Mouse (Mus musculus) intestine, embryonic 14.5 days (tissue): Measurements from ENCODE around the gene Lrrc8c. TPM values are rescaled to one million over a fixed set of nuclear protein-coding genes. Genes with fewer than 3 reads are reported as not detected.
A peak's percentile ranks its signal among the peaks of the same experiment; 100 is the strongest.

ENCODE experiments used
- ATAC-seq: fragments of 200-750 bp; cut with Nextera tagmentation; replicated peaks from 2 replicates; pipeline ENCODE4 v1.8.0; 2017; ENCODE audit warnings: low read depth, moderate number of reproducible peaks, moderate TSS enrichment, moderate library complexity; ENCODE audit not compliant: low FRiP score, low TSS enrichment
- DNase-seq: peaks from one replicate; pipeline ENCODE4 v3.0.0-alpha.2; 2018; ENCODE audit warnings: low spot score
- H3K27ac ChIP-seq: fragments of 300-500 bp; sonication (generic); 2 replicates; pipeline ENCODE4 v1.5.1; 2014; ENCODE audit warnings: low read depth, mild to moderate bottlenecking, control low read depth
- H3K27me3 ChIP-seq: fragments of 300-500 bp; sonication (generic); replicated peaks from 2 replicates; pipeline ENCODE4 v1.6.1; 2014; ENCODE audit warnings: low read length, control low read depth; ENCODE audit not compliant: control insufficient read depth, insufficient read depth
- H3K36me3 ChIP-seq: fragments of 300-500 bp; sonication (generic); 2 replicates; pipeline ENCODE4 v1.6.1; 2014; ENCODE audit warnings: low read length, control low read depth; ENCODE audit not compliant: control insufficient read depth, insufficient read depth
- H3K4me1 ChIP-seq: fragments of 300-500 bp; sonication (generic); replicated peaks from 2 replicates; pipeline ENCODE4 v1.6.1; 2014; ENCODE audit warnings: low read length, control low read depth, mixed read lengths; ENCODE audit not compliant: control insufficient read depth, insufficient read depth
- H3K4me2 ChIP-seq: fragments of 300-500 bp; sonication (generic); 2 replicates; pipeline ENCODE4 v1.6.1; 2014; ENCODE audit warnings: low read length
- H3K4me3 ChIP-seq: fragments of 300-500 bp; sonication (generic); 2 replicates; pipeline ENCODE4 v1.5.1; 2014; ENCODE audit warnings: low read depth, low read length, control low read depth, mixed read lengths
- H3K9ac ChIP-seq: fragments of 300-500 bp; sonication (generic); 2 replicates; pipeline ENCODE4 v1.6.1; 2014; ENCODE audit warnings: mild to moderate bottlenecking, low read length
- H3K9me3 ChIP-seq: fragments of 300-500 bp; sonication (generic); 2 replicates; pipeline ENCODE4 v1.6.1; 2016; ENCODE audit warnings: low read length, control low read depth; ENCODE audit not compliant: control insufficient read depth
- WGBS: fragments of 180-500 bp; shearing (Covaris S2); extraction: QIAGEN DNeasy Blood & Tissue Kit; methylation state at CpG from one replicate; pipeline ENCODE4 v1.1.7; 2014; 5-methylcytosine and 5-hydroxymethylcytosine counted together
- polyA plus RNA-seq: library from polyadenylated mRNA; unstranded; fragments of >200 nt; fragmentation: Nextera tagmentation; extraction: Ambion mirVana; gene quantifications from 2 replicates; pipeline ENCODE4 v1.2.1, GENCODE M21; 2014

The Lrrc8c gene
- polyA plus RNA-seq, 1 experiment from 2014 or later = 19.1 TPM

- no peaks in the 10 kb centered on the region for H3K36me3 ChIP-seq
- ATAC-seq (no peak), DNase-seq (no peak)
- no peak overlapping the region for H3K4me2 ChIP-seq
- H3K27ac ChIP-seq = peak overlapping the region; percentile 51; the same call in 1 of the 2 replicates
- 75% methylated on average over 6 of the region's 6 CpGs for WGBS
- H3K4me1 ChIP-seq = peaks cover 22% of the 10 kb centered on the region
- no peak overlapping the region for H3K4me3 ChIP-seq
- no peak overlapping the region for H3K9ac ChIP-seq
- H3K27me3 ChIP-seq = no peaks in the 10 kb centered on the region
- no peaks in the 10 kb centered on the region for H3K9me3 ChIP-seq
Observed at GRCm38 (mm10) chr5:105587471-105587870, 68.3 kb downstream of the Lrrc8c start.

- no peak overlapping the region for H3K4me2 ChIP-seq
- H3K4me3 ChIP-seq = no peak overlapping the region
- WGBS = 38% methylated on average over 4 of the region's 4 CpGs
- no peaks in the 10 kb centered on the region for H3K9me3 ChIP-seq
- DNase-seq (no peak), ATAC-seq (peak; percentile 89)
- no peaks in the 10 kb centered on the region for H3K27me3 ChIP-seq
- peak overlapping the region; percentile 40; the same call in 1 of the 2 replicates for H3K27ac ChIP-seq
- peaks cover 22% of the 10 kb centered on the region for H3K4me1 ChIP-seq
- no peaks in the 10 kb centered on the region for H3K36me3 ChIP-seq
- H3K9ac ChIP-seq = no peak overlapping the region
Observed at GRCm38 (mm10) chr5:105588683-105589082, 69.5 kb downstream of the Lrrc8c start.

- no peak overlapping the region for H3K9ac ChIP-seq
- DNase-seq = no peak
Observed at GRCm38 (mm10) chr5:105589119-105589518, 69.9 kb downstream of the Lrrc8c start.

GRCm38 (mm10) chr5:105592396-105592795 is 73.2 kb downstream of the Lrrc8c start:
- DNase-seq = no peak
- Histone ChIP-seq H3K36me3 (no peaks in the 10 kb centered on the region), H3K27me3 (no peaks in the 10 kb centered on the region), H3K9me3 (no peaks in the 10 kb centered on the region), H3K4me3 (no peak overlapping the region), H3K27ac (no peak overlapping the region), H3K4me1 (no peaks in the 10 kb centered on the region; the same call in 1 of the 2 replicates), H3K9ac (no peak overlapping the region), H3K4me2 (no peak overlapping the region)
- ATAC-seq = no peak
- 88% methylated on average over 4 of the region's 4 CpGs for WGBS

More at GRCm38 (mm10) chr5:105589119-105589518, 69.9 kb downstream of the Lrrc8c start:
- peaks cover 22% of the 10 kb centered on the region for H3K4me1 ChIP-seq
- no peaks in the 10 kb centered on the region for H3K36me3 ChIP-seq
- ATAC-seq = no peak
- no peak overlapping the region for H3K4me3 ChIP-seq
- WGBS = 52% methylated on average over 3 of the region's 3 CpGs
- H3K9me3 ChIP-seq = no peaks in the 10 kb centered on the region
- no peaks in the 10 kb centered on the region for H3K27me3 ChIP-seq
- H3K27ac ChIP-seq = no peak overlapping the region; the same call in 1 of the 2 replicates
- H3K4me2 ChIP-seq = no peak overlapping the region

GRCm38 (mm10) chr5:105593630-105594029 is 74.4 kb downstream of the Lrrc8c start:
- peak overlapping the region; percentile 44; the same call in 1 of the 2 replicates for H3K27ac ChIP-seq
- H3K4me3 ChIP-seq = no peak overlapping the region
- H3K9me3 ChIP-seq = no peaks in the 10 kb centered on the region
- H3K4me1 ChIP-seq = no peaks in the 10 kb centered on the region; the same call in 1 of the 2 replicates
- H3K9ac ChIP-seq = no peak overlapping the region
- ATAC-seq = peak; percentile 67
- no peaks in the 10 kb centered on the region for H3K36me3 ChIP-seq
- no peak for DNase-seq
- no peaks in the 10 kb centered on the region for H3K27me3 ChIP-seq
- no peak overlapping the region for H3K4me2 ChIP-seq
- WGBS = 42% methylated on average over 9 of the region's 9 CpGs

GRCm38 (mm10) chr5:105598866-105599265 is 79.7 kb downstream of the Lrrc8c start:
- Histone ChIP-seq H3K4me3 (no peak overlapping the region), H3K27me3 (no peaks in the 10 kb centered on the region), H3K36me3 (no peaks in the 10 kb centered on the region), H3K4me2 (no peak overlapping the region), H3K4me1 (no peaks in the 10 kb centered on the region; the same call in 1 of the 2 replicates), H3K9me3 (no peaks in the 10 kb centered on the region), H3K27ac (no peak overlapping the region), H3K9ac (no peak overlapping the region)
- no peak for ATAC-seq
- no peak for DNase-seq
- WGBS = 68% methylated on average over 9 of the region's 9 CpGs

GRCm38 (mm10) chr5:105599315-105599714 is 80.1 kb downstream of the Lrrc8c start:
- no peaks in the 10 kb centered on the region for H3K36me3 ChIP-seq
- ATAC-seq = no peak
- H3K27ac ChIP-seq = no peak overlapping the region
- H3K27me3 ChIP-seq = no peaks in the 10 kb centered on the region
- 62% methylated on average over 4 of the region's 4 CpGs for WGBS
- H3K4me3 ChIP-seq = no peak overlapping the region
- no peak overlapping the region for H3K9ac ChIP-seq
- no peak for DNase-seq
- no peaks in the 10 kb centered on the region; the same call in 1 of the 2 replicates for H3K4me1 ChIP-seq
- no peaks in the 10 kb centered on the region for H3K9me3 ChIP-seq
- no peak overlapping the region for H3K4me2 ChIP-seq

- ATAC-seq = no peak
- WGBS = 79% methylated on average over 4 of the region's 5 CpGs
Observed at GRCm38 (mm10) chr5:105600998-105601397, 81.8 kb downstream of the Lrrc8c start.

GRCm38 (mm10) chr5:105602585-105602984 is 83.4 kb downstream of the Lrrc8c start:
- H3K4me2 ChIP-seq = no peak overlapping the region
- no peak for ATAC-seq
- H3K27me3 ChIP-seq = no peaks in the 10 kb centered on the region
- no peak overlapping the region for H3K4me3 ChIP-seq
- DNase-seq = no peak
- H3K9me3 ChIP-seq = no peaks in the 10 kb centered on the region
- H3K4me1 ChIP-seq = no peaks in the 10 kb centered on the region
- no peak overlapping the region for H3K9ac ChIP-seq
- no peak overlapping the region for H3K27ac ChIP-seq
- H3K36me3 ChIP-seq = peaks cover 9% of the 10 kb centered on the region
- WGBS = 72% methylated on average over 9 of the region's 9 CpGs

More at GRCm38 (mm10) chr5:105600998-105601397, 81.8 kb downstream of the Lrrc8c start:
- Histone ChIP-seq H3K9me3 (no peaks in the 10 kb centered on the region), H3K27ac (no peak overlapping the region), H3K36me3 (no peaks in the 10 kb centered on the region), H3K4me1 (no peaks in the 10 kb centered on the region), H3K4me2 (no peak overlapping the region), H3K27me3 (no peaks in the 10 kb centered on the region), H3K9ac (no peak overlapping the region), H3K4me3 (no peak overlapping the region)
- DNase-seq = no peak
